Mouse (Mus musculus): Measurements from ENCODE around the gene Erg. TPM values are rescaled to one million over a fixed set of nuclear protein-coding genes. Genes with fewer than 3 reads are reported as not detected.

Gene Erg
- total RNA-seq, 2 experiments from 2014 or later: 17.9 to 19.7 TPM

DNA sequence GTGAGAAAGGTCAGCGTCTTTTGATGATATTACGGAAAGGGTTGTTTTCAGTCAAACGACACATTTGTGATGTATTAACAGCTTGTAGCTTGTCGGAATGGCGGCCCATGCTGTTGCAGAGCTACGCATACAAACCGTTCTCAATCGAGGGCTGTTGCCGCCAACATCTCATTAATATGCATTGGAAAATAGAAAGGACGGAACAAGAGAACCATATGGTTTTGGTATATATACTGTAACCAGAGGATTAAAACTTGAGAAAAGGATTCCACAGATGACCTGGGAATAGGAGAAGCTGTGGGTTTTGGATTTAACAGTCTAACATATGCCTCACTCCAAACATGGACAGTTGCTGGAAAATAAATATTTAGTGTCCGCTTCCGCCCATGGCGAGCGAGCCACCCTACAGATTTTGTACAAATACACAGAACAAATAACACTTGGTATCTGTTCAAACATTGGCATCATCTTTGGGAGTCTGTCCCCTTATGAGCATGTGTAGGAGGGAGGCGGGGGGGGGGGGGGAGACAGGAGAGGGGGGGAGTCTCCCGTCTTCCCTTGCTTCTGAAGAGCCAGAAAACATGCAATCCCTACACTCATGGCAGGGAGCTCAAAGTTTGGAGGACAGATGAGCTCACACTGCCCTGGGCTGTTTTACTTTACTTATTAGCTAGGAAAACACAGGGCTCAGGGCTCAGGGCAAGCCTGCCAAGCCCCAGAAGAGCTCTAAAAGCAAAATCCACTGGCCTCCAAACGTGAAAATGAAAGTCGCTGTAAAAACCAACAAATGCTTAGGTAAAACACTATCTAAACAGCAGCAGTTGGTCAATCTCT is 222.5 kb downstream of the Erg start:
- no peak for DNase-seq
- intact Hi-C loops (cut with DNase I; ENCODE audit: low total_unique reads): no loop called here

- DNase-seq: no peak
- intact Hi-C loops (cut with DNase I; ENCODE audit: low total_unique reads): no loop called here
These were observed 224.4 kb downstream of the Erg start for GRCm38 (mm10) chr16:95361950-95362349.

DNA sequence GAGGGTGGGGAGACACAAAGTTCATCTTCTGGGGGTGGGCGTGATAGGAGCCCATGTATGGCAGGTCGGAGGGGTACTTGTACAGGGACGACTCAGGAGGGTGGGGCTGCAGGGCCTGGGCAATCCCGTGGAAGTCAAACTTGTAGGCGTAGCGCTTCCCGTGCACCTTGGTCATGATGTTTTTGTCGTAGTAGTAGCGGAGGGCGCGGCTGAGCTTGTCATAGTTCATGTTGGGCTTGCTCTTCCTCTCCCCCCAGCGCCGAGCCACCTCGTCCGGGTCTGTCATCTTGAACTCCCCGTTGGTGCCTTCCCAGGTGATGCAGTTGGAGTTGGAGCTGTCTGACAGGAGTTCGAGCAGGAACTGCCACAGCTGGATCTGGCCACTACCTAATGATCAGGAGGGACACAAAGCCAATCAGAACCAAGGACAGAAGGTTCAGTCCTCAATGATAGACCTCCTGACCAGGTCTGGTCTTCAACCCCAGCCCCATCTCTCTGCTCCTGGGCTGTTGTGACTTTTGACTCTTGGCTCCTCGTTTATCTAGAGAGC is 225.4 kb downstream of the Erg start:
- DNase-seq: no peak
- intact Hi-C loops (cut with DNase I; ENCODE audit: low total_unique reads): no loop called here

DNA sequence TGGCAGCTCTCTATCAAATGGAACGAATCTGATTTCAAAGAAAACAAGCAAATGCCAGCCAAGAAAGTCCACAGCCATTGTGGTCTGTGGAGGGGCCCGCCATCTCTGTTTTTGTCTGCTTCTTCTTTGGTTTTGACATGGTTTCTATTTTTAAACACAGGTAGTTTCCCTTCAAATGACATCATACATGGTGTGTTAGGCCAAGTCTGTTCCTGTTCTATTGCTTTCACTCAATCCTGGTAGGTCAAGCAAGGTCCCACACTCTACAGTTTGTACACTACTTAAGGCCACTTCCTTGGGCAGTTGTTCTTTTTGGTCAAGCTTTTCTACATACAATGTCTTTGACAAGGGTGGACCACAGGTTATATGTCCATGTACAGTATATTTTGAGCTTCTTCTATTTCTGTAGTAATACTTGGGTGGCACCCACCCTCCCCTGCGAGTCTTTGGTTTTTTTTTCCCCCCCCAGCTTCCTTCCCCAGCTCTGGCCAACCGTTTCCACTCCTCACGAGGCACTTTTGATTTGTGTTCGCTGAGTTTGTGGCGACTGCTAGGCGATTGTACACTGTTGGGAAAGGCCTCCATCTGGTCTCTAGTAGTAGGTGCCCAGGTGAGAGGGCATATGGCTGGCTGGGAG is 226.1 kb downstream of the Erg start:
- DNase-seq: no peak
- intact Hi-C loops (cut with DNase I; ENCODE audit: low total_unique reads): no loop called here

DNA sequence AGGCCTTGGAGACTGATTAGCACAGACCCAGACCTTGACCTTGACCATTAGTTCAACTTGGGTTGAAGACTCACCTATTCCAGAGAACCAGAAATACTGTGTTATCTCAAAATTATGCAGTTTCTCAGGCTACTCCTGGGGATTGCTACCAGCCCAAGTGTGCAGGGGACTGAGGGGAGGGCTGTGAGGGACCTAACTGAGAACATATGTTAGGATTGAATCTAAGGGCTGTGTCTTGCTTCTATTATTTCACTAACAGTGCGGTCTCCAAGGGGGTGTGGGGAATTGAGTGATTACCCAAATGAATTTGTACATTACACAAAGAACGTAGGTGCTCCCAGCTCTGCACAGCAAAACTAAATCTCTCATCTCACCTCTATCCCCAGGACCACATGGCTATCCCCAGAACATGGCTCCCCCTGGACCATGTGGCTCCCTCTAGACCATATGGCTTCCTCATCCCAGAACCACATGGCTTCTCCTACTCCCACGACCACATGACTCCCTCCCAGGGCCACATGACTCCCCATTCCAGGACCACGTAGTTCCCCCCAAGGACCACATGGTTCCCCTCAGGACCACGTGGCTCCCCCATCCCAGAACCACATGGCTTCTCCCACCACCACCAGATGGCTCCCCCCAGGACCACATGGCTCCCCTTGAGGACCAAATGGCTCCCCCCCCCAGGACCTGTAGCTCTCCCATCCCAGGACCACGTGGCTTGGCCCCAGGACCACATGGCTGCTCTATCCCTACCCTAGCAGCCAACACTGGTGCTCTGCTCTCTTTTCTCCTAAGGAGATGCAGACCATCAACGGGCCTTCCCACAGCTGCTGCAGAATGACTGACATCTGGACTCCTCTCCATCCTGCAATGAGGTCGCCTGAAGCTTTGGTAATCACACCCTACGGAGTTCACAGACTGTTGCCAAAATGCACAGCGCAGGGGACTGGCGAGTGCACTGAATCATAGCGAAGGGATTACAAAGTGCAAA is 229.1 kb downstream of the Erg start:
- no peak for DNase-seq
- intact Hi-C loops (cut with DNase I; ENCODE audit: low total_unique reads): loop anchor here (10.0 kb wide), 2 partner anchors 562 to 608 kb away; no protein-coding TSS in a partner anchor

- intact Hi-C loops (cut with DNase I; ENCODE audit: low total_unique reads): loop anchor here (10.0 kb wide), 2 partner anchors 559 to 611 kb away; no protein-coding TSS in a partner anchor
- DNase-seq: no peak
These were observed 232.6 kb downstream of the Erg start for GRCm38 (mm10) chr16:95353838-95354237.

DNA sequence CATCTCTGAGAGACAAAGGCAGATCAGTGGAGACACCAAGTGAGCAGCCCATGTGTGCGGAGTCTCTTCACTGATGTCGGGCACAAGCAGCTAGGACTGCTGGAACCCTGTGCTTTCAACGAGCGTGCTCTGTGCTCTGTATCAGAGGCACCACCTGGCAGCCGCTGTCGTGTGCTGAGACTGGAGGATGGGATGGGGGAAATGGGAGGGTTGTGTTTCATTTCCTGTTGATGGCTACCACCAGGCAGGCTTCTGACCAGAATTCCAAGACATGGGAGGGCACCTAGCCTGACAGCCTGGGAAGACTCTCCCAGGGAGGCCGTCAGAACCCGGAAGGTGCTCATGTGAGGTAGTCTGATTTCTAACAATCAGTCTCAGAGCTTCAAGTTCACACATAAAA is 234.1 kb downstream of the Erg start:
- DNase-seq: no peak
- intact Hi-C loops (cut with DNase I; ENCODE audit: low total_unique reads): loop anchor here (10.0 kb wide), 2 partner anchors 557 to 613 kb away; no protein-coding TSS in a partner anchor

DNA sequence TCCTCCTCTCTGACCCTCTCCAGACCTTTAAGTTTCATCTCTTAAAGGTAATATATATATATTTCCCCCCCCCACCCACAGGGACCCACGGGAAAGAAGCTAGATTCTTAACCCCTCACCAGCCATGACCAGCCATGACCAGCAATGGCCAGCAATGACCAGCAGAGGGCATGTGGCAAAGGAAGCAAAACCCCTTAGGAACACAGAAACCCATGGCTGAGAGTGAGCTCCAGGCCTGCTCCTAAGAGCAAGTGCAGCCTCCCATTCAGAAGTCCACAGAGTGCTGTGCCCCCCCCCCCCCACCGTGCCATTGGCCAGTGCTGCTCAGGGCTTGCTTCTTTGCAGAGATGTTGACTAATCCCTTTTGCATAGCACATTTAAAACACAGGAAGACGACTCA is 235.9 kb downstream of the Erg start:
- peak; percentile 34 for DNase-seq
- intact Hi-C loops (cut with DNase I; ENCODE audit: low total_unique reads): loop anchor here (10.0 kb wide), 2 partner anchors 556 to 614 kb away; no protein-coding TSS in a partner anchor

DNA sequence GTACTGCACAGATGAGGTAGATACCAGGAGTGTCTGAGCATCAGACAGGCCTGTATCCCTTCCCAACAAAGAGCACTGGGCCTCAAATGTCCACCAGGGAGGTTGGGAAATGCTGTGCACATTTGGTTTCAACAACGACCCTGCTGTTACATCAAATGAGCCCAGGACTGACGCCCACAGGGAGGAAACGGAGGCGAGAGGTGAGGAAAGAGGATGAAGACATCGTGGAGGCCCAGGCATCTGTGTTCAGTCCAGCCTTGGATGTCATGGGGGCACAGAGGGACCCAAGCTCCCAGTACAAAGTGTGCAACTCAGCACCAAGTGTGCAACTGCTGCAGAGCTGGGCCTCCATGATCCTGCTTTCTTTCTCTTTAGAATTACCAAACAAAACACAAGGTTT is 236.6 kb downstream of the Erg start:
- DNase-seq: no peak

GRCm38 (mm10) chr16:95349344-95349743 is 237.0 kb downstream of the Erg start:
- intact Hi-C loops (cut with DNase I; ENCODE audit: low total_unique reads): no loop called here
- DNase-seq: no peak

More for the DNA sequence above, 236.6 kb downstream of the Erg start:
- intact Hi-C loops (cut with DNase I; ENCODE audit: low total_unique reads): loop anchor here (10.0 kb wide), 2 partner anchors 555 to 615 kb away; no protein-coding TSS in a partner anchor

DNA sequence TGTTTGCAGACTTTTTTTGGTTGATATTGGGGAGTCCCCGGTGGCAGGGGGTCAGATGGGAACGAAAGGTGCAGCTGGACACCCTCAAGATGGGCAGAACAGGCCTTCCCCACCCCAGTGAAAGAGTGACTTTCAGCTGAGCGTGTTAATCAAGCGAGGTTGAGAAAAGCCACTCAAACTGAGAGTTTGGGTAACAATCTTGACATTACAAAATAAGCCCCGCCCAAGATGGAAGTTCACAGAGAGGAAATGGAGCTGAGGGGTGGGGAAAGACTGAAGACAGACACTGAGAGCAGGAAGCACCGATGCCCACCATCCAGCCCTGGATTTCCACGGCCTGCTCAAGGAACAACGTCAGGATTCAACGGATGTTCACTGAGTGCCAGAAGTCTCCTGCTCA is 237.8 kb downstream of the Erg start:
- no peak for DNase-seq
- intact Hi-C loops (cut with DNase I; ENCODE audit: low total_unique reads): no loop called here

DNA sequence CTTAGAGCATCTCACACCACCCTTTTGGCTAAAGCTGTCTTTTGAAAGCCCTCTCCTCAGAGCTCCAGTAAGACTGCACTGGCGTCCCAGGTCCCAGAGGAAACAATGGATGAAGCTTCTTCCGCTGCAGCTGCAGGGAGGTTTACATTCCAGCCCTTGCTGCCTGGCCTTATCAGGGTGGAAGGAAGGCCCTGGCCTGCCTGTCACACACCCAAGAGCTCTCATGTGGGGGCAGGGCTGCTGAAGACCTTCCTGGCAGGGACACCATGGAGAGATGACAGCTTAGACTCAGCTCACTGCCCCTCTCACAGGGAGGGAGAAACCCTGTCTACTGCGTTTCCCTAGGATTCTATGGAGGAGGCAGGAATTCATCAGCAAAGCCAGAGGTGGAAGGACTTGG is 239.2 kb downstream of the Erg start:
- peak; percentile 17 for DNase-seq
- intact Hi-C loops (cut with DNase I; ENCODE audit: low total_unique reads): no loop called here

- peak; percentile 62 for DNase-seq
- intact Hi-C loops (cut with DNase I; ENCODE audit: low total_unique reads): no loop called here
These were observed 240.5 kb downstream of the Erg start for GRCm38 (mm10) chr16:95345882-95346281.

DNA sequence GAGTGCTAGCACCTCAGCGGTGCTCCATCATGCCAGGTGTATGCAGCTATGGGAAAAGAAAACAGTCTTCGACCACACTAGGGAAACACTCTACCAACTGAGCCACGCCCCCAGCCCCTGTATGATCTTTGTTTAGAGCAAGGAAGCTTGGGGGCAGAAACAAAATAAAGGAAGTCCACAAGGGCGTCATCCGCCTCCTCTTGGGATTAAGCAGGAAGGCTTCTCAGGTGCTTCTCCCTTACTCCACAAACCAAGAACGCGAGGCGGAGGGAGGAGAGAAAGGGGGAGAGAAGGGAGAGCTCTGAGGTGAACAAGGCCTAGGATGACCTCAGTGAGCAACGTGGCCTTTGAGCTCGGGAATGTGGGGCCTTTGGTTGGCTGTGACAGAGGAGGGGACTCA is 241.4 kb downstream of the Erg start:
- intact Hi-C loops (cut with DNase I; ENCODE audit: low total_unique reads): no loop called here
- no peak for DNase-seq

GRCm38 (mm10) chr16:95342030-95342429 is 244.4 kb downstream of the Erg start:
- DNase-seq: no peak
- intact Hi-C loops (cut with DNase I; ENCODE audit: low total_unique reads): no loop called here

- peak; percentile 70 for DNase-seq
- intact Hi-C loops (cut with DNase I; ENCODE audit: low total_unique reads): loop anchor here (2.0 kb wide), 1 partner anchor 144 kb away; no protein-coding TSS in a partner anchor
These were observed 245.3 kb downstream of the Erg start for GRCm38 (mm10) chr16:95340885-95341791.

DNA sequence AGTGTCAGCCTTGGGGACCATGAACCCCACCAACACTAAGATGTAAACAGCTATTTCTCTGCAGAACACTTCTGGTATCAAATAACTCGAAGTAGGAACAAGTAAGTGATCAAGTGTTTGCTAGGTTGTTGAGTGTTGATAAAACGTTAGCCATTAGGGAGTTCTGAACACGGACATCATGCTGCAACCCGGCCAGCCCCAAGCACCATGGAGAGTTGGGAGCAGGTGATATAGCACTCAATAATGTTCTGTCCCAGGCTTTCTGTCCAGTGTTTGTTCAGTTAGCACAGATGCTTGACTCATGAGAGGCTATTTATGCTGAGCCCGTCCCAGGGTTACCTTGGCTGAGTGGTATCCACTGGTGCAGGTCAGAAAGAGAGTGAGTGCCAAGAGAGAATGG is 254.2 kb downstream of the Erg start:
- intact Hi-C loops (cut with DNase I; ENCODE audit: low total_unique reads): no loop called here
- no peak for DNase-seq

GRCm38 (mm10) chr16:95321945-95322625 is 264.3 kb downstream of the Erg start:
- intact Hi-C loops (cut with DNase I; ENCODE audit: low total_unique reads): no loop called here

More at GRCm38 (mm10) chr16:95321945-95322625, 264.3 kb downstream of the Erg start:
- DNase-seq: peak; percentile 12
